Mouse (Mus musculus): ENCODE results near the gene Rnft1. TPM values are rescaled to one million over a fixed set of nuclear protein-coding genes. Genes with fewer than 3 reads are reported as not detected.

The Rnft1 gene
- total and polyA plus RNA-seq, 3 experiments: 38.1 to 42.0 TPM; not detected in 1

DNA sequence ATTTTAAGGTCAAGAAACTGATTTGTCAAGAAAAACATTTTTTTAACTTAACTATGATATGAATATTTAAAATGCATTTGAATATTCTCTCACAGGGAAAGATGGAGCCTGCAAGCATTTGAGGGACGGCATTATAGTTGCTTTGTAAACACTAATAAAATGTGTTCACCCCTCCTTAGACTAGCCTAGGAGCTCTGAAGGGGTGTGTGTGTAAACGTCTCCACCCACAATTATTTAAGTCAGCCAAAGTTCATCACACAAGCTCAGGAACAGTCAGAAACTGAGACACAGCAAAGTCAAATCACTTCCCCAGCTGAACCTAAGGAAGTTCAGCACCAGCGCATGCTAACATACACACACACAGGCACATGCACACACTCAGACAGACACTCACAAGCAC is 10.9 kb upstream of the Rnft1 start:
- DNase-seq (ENCODE audit: low read depth, low spot score): no peak
- Histone ChIP-seq H3K4me1 (ENCODE audit: control insufficient read depth in 1 of 2, insufficient read depth in 2 of 2, low read length in 2 of 2) (no peaks in the 10 kb centered on the region; a peak in 1 of 4 replicates), H3K36me3 (ENCODE audit: control insufficient read depth in 1 of 2, insufficient read depth in 2 of 2, low read length in 2 of 2) (no peaks in the 10 kb centered on the region), H3K9me3 (replicated peaks; ENCODE audit: insufficient read depth, low read length) (no peaks in the 10 kb centered on the region), H3K27ac (ENCODE audit: control insufficient read depth, low read depth, low read length) (no peak overlapping the region), H3K79me2 (ENCODE audit: control insufficient read depth, insufficient read depth, low read length, poor library complexity) (no peaks in the 10 kb centered on the region), H3K27me3 (ENCODE audit: control insufficient read depth in 1 of 2, insufficient read depth in 2 of 2, low read length in 2 of 2) (peaks cover 0 to 1% of the 10 kb centered on the region in 2 experiments; a peak in 3 of 4 replicates), H3K9ac (ENCODE audit: control insufficient read depth, low read depth, low read length, poor library complexity, severe bottlenecking) (no peak overlapping the region), H3K4me3 (ENCODE audit: control insufficient read depth in 1 of 2, insufficient read depth in 1 of 2, low read depth in 2 of 2, low read length in 2 of 2) (no peak overlapping the region)
- TF ChIP-seq NRF1 (IDR thresholded peaks at IDR 0.05; ENCODE audit: insufficient read depth, low read depth, low read length, poor library complexity, severe bottlenecking) (no peak), UBTF (IDR thresholded peaks at IDR 0.05; ENCODE audit: borderline replicate concordance, insufficient read depth, low read depth, low read length) (no peak)

DNA sequence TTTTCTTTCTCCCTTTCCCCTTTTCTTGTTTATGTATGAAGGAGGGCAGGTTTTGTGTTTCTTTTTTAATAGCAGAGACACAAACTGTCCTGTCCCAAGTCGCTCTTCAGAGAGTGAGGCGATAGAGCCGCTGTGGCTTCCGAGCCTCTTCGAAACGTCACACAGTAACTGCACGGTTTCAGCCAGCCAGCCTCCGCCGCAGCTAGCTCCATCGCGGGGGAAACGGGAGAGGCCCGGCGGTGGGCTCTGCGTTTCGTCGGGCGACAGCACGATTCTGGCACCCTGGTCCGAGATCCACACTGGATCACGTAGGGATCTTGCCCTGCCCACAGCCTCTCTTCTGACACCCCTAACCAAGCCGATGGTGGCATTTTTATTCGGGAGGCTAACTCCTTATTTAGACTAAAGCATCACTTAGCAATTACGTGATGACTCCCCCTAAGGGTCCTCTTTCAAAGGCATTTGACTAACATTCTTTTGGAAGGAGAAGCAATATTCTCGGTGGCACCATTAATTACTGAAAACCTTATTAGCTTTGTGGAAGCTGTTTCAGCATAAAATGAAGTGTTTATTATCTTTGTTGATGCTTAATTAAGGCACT is 553 bp downstream of the Rnft1 start:
- DNase-seq (ENCODE audit: low read depth, low spot score): no peak
- peak overlapping the region; percentile 86 to 99 for H3K4me3 ChIP-seq (ENCODE audit: control insufficient read depth in 1 of 2, insufficient read depth in 1 of 2, low read depth in 2 of 2, low read length in 2 of 2)
- peaks cover 0 to 14% of the 10 kb centered on the region in 2 experiments; a peak in 3 of 4 replicates for H3K36me3 ChIP-seq (ENCODE audit: control insufficient read depth in 1 of 2, insufficient read depth in 2 of 2, low read length in 2 of 2)
- no peaks in the 10 kb centered on the region for H3K27me3 ChIP-seq (ENCODE audit: control insufficient read depth in 1 of 2, insufficient read depth in 2 of 2, low read length in 2 of 2)
- peak overlapping the region; percentile 65 for H3K27ac ChIP-seq (ENCODE audit: control insufficient read depth, low read depth, low read length)
- no peaks in the 10 kb centered on the region for H3K9me3 ChIP-seq (replicated peaks; ENCODE audit: insufficient read depth, low read length)
- H3K9ac ChIP-seq (ENCODE audit: control insufficient read depth, low read depth, low read length, poor library complexity, severe bottlenecking): peak overlapping the region; percentile 88
- H3K79me2 ChIP-seq (ENCODE audit: control insufficient read depth, insufficient read depth, low read length, poor library complexity): peaks cover 14% of the 10 kb centered on the region
- peaks cover 0 to 7% of the 10 kb centered on the region in 2 experiments; a peak in 1 of 4 replicates for H3K4me1 ChIP-seq (ENCODE audit: control insufficient read depth in 1 of 2, insufficient read depth in 2 of 2, low read length in 2 of 2)
- TF ChIP-seq MAZ (IDR thresholded peaks at IDR 0.05; ENCODE audit: low read depth, low read length) (no peak), JUND (IDR thresholded peaks at IDR 0.05; ENCODE audit: low read depth, low read length) (no peak), MEF2A (IDR thresholded peaks at IDR 0.05; ENCODE audit: extremely low read depth, insufficient replicate concordance, low read depth, low read length, poor library complexity, severe bottlenecking) (no peak), NRF1 (IDR thresholded peaks at IDR 0.05; ENCODE audit: insufficient read depth, low read depth, low read length, poor library complexity, severe bottlenecking) (no peak), USF2 (IDR thresholded peaks at IDR 0.05; ENCODE audit: borderline replicate concordance in 1 of 2, insufficient read depth in 1 of 2, low read depth in 1 of 2, low read length in 2 of 2) (no peak), MXI1 (IDR thresholded peaks at IDR 0.05; ENCODE audit: low read depth, low read length) (no peak), SMC3 (IDR thresholded peaks at IDR 0.05; ENCODE audit: low read depth, low read length) (no peak), GATA1 (IDR thresholded peaks at IDR 0.05; ENCODE audit: low read depth, low read length) (no peak), ZC3H11A (IDR thresholded peaks at IDR 0.05; ENCODE audit: low read depth, low read length) (0 out of 2 replicates have a peak, but pooled peaks have one; percentile 3), ZKSCAN1 (IDR thresholded peaks at IDR 0.05; ENCODE audit: low read depth, low read length) (no peak), MYB (IDR thresholded peaks at IDR 0.05; ENCODE audit: low read depth, low read length) (no peak), TAL1 (IDR thresholded peaks at IDR 0.05; ENCODE audit: low read length) (no peak), MAX (IDR thresholded peaks at IDR 0.05; ENCODE audit: low read length) (no peak; the same call in 1 of the 2 replicates), POLR2AphosphoS2 (IDR thresholded peaks at IDR 0.05; ENCODE audit: low read length) (no peak), RAD21 (IDR thresholded peaks at IDR 0.05; ENCODE audit: low read depth, low read length) (no peak), CHD2 (IDR thresholded peaks at IDR 0.05; ENCODE audit: low read length) (no peak), RCOR1 (IDR thresholded peaks at IDR 0.05; ENCODE audit: low read depth, low read length) (no peak), ELF1 (IDR thresholded peaks at IDR 0.05; ENCODE audit: low read depth, low read length) (no peak), GABPA (IDR thresholded peaks at IDR 0.05; ENCODE audit: low read depth, low read length) (no peak), EP300 (IDR thresholded peaks at IDR 0.05; ENCODE audit: low read depth in 1 of 2, low read length in 2 of 2) (no peak), E2F4 (IDR thresholded peaks at IDR 0.05; ENCODE audit: borderline replicate concordance, low read depth, low read length) (no peak), ZNF384 (IDR thresholded peaks at IDR 0.05; ENCODE audit: low read depth, low read length) (no peak), TCF12 (IDR thresholded peaks at IDR 0.05; ENCODE audit: low read depth, low read length) (no peak), CHD1 (IDR thresholded peaks at IDR 0.05; ENCODE audit: low read depth, low read length) (peak; percentile 77; the same call in 1 of the 2 replicates), HCFC1 (IDR thresholded peaks at IDR 0.05; ENCODE audit: low read depth, low read length) (no peak; the same call in 1 of the 2 replicates), MAFK (IDR thresholded peaks at IDR 0.05; ENCODE audit: borderline replicate concordance, low read depth, low read length) (no peak), UBTF (IDR thresholded peaks at IDR 0.05; ENCODE audit: borderline replicate concordance, insufficient read depth, low read depth, low read length) (peak; percentile 72; the same call in 1 of the 2 replicates), CTCF (IDR thresholded peaks at IDR 0.05 in 2 of 3, conservative IDR thresholded peaks at IDR 0.05 in 1 of 3; ENCODE audit: control insufficient read depth in 1 of 3, insufficient read depth in 1 of 3, low read depth in 2 of 3, low read length in 3 of 3, poor library complexity in 1 of 3, severe bottlenecking in 1 of 3) (no peak), ZMIZ1 (IDR thresholded peaks at IDR 0.05; ENCODE audit: low read depth, low read length) (no peak), SIN3A (IDR thresholded peaks at IDR 0.05; ENCODE audit: low read length) (peak; percentile 77)
